Mouse (Mus musculus): ENCODE measurements around the gene Rtn3.

- TF ChIP-seq CTCF (IDR thresholded peaks at IDR 0.05; ENCODE audit: borderline replicate concordance, insufficient read depth, low read length) (no peak), POLR2A (IDR thresholded peaks at IDR 0.05; ENCODE audit: low read depth, low read length) (no peak)
Observed at GRCm38 (mm10) chr19:7467915-7468314, 15.2 kb downstream of the Rtn3 start.

Data from embryonic fibroblast, embryonic 13.5 days (primary cell).